Mouse (Mus musculus): ENCODE data around the gene Pex16.

GRCm38 (mm10) chr2:92350686-92351085, 23.8 kb upstream of the Pex16 start:
- no peak for TF ChIP-seq CTCF (IDR thresholded peaks at IDR 0.05; ENCODE audit: low read depth, low read length)
- no peak for TF ChIP-seq POLR2A (IDR thresholded peaks at IDR 0.05; ENCODE audit: extremely low read depth, insufficient read depth, low read length)

Data from liver, adult 2 months (tissue).